Mouse (Mus musculus): ENCODE measurements around the gene Pus7l. TPM values are rescaled to one million over a fixed set of nuclear protein-coding genes. Genes with fewer than 3 reads are reported as not detected.

Pus7l gene
- 1 to 10 TPM; 2.0 to 2.1 TPM for total RNA-seq (2021)
- long read RNA-seq, experiment 1, transcript Pus7l-201 (9 exons, 2,840 nt): major isoform, 10 of 11 reads
- long read RNA-seq, experiment 1, partial matches to known transcripts: 1 of 11 reads
- long read RNA-seq, experiment 1, other reads (novel, unspliced or antisense): 0 of 11 reads
- long read RNA-seq, experiment 2, partial matches to known transcripts: 0 of 2 reads
- long read RNA-seq, experiment 2, other reads (novel, unspliced or antisense): 0 of 2 reads

DNA sequence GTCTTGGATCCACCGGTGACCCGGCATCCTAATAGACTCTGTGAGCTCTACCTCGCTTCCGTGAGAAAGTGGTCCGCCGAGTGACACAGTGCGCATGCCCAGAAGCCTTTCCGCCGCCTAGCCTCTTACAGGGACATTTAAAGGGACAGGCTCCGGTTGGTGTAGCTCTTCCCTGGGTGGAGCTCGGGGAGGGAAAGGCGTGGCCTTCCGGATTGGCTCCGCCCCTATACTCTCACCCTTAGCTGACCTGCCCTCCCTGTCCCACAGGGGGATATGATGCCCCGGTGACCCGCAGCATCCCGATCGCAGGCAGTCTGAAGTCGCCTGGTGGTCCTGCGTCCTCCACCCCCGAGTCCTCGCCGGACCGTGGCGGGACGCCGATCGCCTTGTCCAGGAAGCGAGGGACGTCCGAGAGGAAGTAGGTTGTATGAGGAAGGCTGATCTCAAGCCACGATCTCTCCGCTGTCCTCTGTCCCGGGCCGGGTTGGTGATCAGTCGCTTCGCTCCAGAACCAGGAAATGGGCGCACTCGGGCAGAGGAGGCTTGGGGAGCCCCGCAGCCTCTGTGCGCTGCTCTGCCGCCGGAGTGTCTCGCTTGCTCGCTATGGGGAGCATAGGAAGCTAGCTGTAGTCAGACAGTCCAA, at the start of gene Pus7l, which contains the start of gene Irak4:
Pus7l (minus strand) TSS at position 139 of the 643 bp plus-strand sequence.
Irak4 (plus strand) TSS at position 235 of the 643 bp plus-strand sequence.
- DNase-seq: peak; percentile 92

DNA sequence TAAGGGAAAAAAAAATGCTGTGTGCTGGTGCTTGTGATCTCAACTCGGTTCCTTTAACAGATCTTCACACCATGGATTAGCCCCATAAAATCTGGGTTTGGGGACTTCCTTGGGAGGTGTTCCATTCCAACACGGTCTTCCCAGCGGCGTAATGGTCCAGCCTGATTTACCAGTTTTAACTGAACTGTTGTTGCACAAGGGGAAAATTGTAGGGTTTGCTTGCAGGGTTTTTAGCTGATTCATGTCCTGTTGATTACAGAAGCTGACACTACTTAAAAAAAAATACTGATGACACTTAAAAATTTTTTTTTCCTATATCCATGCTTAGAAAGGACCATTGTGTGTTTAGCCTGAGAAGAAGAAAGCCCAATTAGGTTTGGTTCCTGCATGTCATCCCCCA, 48.0 kb upstream of the Pus7l start:
- DNase-seq: no peak

DNA sequence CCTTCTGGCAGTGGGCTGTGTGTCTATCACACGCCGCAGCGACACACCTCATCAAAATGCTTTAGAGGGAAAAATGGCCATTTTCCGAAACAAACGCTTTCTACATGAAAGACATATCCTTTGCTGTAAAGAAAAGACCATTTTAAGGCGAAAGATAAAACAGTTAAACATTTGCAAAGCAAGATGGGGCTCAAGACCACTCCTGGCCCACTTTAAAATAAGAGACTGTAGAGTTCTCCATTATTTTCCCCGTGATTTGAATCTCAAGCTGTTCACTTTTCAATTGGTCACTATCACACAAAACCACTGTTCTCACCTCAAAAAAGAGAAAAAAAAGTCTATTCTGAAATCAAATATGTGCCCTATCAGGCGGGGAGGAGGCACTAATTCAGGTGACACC, 46.7 kb upstream of the Pus7l start:
- DNase-seq: no peak

DNA sequence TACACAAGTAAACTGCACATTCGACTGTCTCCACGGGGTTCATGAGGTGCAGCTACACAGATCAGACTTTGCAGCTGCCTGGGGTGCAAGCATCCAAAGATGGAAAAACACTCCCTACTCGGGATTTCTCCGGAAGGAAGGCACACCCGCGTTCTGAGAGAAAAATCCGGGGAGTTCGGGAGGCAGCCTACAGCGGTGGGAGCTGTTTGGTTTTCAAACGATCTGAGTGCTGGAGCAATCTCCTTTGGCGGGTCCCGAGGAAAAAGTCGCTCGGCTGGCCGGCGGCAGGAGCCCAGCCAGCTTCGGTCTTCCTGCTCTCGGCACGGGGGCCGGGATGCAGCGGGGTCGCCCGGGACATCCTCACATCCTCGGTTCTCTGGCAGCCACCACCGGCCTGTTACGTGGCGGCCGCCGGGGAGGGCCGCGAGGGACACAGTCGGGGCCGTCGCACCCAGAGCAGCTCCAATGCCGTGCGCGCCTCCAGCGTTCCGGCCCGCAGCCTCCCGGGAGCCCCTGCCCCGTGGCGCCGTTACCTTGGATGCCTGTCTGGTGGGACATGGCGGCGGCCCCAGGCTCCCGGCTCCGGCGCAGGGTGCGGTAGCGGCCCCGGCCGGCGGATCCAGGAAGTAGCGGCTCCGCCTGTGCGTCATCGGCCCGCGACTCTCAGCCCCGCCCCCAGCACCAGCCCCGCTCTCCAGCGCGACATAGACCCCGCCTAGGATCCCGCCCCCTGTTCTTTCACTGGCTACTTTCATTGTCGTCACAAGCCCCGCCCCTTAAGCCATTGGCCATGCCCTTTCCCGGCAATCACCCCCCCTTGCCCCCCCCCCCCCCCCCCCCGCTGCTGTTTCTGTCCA, 46.1 kb upstream of the Pus7l start, which contains the start of gene Twf1:
Twf1 (minus strand) TSS at position 671 of the 857 bp plus-strand sequence.
- peak; percentile 99 for DNase-seq

DNA sequence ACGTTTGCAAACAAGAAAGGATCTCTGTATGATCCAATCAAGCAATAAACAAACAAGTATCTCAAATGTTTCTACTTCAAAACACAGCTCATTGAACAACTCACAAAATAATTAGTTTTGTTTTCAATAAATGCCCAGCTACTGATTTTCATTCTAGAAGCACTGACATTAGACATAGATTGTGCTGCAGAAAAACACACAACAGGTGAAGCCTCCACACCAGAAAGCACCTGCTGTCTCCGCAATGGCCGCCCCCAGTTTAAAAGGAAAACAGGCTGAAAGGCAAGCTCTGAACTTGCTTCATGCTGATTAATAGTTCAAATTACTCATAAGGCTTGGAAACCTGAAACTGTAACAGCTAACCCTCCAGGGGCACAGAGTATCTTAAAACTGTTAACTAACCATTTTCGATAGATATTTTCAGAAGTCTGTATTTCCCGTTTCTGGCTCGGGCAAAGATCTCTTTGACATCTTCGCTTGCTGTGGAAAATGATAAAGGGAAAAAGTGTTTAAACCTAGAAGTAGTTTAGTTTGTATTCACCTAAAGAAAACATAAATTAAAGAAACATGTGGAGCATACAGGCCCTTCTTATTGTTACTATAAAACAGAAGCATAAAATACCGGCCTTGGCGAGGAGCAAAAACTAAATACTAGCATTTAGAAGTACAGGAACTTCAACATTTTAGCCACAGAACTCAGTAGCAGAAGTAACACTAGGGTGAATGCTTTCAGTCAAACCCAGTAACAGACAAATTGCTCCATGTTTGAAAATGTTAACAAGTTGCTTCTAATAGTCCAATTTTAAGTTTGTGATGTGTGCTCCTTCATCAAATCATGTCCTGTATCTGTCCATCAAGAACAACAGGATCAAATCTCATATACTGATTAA, 44.7 kb upstream of the Pus7l start:
- no peak for DNase-seq

DNA sequence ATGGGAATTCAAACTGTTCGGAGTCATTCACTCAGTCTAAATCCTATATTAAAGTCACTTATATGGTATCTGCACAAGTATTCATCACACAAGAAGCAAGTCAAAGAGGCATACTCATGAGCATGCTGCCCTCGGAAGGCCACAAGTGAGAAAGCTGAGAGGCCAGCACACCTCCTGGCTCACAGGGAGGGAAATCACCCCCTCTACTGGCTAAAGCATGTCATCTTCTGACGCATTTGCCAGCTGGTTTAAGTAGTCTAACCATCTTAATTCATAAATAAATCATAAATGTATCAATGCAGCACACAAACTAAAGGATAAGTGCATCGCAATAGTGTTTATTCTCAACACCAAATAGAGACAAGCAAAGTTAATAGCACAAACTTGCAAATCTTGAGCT, 41.4 kb upstream of the Pus7l start:
- DNase-seq: no peak

DNA sequence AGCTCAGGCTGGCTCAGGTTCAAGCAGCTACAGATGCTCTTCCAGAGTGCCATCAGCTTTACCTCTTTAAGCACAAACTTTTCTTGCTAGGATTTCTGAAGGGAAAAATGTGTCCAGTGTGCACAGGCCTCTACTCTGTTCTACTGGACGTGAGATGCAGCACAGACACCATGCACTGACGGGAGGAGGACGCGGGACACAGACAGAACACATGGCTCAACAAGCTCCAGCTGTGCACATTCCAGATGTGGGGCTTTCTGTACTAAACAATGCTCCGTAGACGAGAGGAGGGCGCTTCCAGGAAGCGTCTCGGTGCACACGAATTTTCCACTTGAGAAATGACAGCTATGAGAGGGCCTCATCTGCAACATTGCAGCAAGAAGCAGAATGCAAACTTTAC, 39.8 kb upstream of the Pus7l start:
- no peak for DNase-seq

DNA sequence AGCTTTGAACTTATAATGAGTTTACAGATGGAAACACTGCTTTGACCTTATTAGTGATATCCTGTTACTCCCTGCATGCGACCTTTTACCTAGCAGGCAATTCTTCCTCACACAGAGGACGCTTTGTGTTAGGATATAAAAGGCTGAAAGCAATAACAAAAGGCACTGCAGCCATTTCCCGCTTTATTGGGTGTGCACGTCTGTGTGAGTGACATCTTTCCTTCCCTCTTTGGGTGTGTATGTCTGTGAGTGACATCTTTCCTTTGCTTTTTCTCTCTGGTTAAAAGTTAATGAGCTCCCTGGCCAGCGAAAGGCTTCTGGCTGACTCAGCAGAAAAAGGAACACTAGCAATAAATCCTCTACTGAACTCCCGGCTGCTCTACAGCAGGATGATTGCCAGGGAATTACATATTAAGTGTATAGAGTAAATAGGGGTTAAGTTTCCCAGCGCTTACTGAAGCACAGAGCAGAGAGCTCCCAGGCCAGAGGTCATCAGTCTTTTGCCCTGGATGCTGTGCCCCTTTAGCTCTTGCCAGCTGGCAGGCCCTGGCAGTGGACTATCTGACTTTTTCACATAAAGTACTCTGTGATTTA, 38.8 kb upstream of the Pus7l start:
- DNase-seq: no peak

DNA sequence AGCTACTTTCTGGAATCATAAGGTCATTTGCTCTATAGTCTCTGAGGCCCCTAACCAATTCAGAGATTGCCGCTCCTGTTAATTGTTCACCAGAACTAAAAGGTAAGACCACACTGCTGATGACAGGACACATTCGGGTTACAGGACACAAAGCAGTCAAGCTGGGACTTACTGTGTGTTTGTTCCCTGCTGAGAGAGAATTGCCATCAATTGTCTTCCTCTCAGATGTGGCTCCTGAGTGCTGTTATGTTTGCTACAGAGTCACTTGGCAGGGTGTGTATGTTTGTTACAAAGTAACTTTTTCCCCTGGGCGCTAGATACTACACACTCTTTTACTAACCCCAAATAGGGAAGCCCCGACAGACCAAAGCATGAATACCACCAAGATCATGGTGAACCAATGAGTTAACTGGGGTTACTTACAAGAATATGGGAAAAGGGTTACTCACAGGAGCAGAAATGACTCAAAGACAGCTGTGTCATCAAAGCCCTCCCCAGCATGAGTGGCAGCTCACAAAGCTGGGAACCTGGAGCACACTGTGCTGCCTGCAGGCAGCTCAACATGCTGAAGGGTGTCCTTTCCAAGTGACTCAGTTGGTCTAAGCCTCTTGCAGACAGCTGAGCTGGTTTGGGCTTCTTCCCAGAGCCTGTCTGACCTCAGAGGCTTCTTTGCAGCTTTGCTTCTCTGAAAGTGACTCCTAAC, 31.4 kb upstream of the Pus7l start:
- no peak for DNase-seq

DNA sequence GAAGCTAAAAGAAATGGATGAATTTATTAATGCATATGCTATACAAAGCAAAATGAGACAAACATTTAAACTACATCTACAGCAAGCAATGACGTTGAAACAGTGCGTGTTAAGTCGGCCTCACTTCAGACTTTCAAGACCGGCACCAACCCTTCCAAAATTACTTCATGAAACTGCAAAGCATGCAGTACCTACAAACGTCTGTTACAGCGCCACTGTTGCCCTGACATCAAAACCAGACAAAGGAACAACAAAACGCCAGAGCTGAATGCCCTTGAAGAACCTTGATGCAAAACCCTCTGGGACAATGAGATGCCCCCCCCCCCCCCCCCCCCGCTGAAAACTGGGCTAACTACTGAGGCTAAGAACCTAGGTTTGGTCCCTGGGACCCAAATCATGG, 29.4 kb upstream of the Pus7l start:
- no peak for DNase-seq

DNA sequence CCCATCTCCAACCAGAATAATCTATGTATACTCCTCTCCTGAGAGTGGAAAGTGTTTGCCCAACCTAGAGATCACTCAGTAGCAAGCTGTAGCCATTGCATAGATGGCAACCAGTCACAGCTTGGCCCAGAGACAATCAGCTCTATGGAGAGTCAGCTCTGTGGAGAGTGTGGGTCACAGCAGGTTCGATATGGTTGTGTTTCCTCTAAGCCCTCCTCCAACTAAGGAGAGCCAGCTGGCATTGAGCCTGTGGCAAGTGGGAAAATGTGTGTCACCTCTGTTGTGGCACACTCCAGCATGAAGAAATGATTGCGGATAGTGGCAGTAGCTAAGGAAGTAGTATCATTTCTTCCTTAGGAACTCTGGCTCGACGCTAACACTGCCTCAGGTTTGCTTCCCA, 28.2 kb upstream of the Pus7l start:
- DNase-seq: no peak

DNA sequence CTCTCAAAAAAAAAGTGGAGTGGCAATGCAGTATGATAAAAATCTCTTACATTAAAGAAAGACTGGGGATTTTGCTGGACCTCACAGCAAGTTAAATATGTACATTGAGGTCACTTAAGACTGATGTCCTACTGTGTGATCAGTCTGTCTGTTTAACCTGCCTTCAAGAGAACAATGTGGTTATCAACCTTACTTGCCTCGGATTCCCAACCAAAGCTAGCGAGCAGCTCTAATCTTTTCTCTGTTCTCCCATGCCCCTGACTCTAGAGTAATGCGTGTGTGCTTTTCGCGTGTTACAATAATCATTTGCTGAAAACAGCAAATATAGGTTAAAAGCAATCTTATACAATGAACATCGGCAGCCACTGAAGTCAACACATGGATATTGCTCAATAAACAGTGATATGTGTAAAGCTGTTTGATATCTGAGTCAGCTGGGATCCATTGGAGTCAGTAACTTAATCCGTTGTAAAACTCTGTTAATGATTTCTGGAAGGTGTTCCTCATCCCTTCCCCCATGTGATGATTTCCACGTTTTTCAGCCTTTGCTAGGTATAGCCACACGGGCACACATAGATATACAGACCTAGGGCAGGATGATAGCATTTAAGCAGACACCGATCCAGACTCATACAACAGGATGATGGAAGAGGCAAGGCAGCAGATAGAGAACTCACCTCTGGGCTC, 25.3 kb upstream of the Pus7l start:
- DNase-seq: no peak

DNA sequence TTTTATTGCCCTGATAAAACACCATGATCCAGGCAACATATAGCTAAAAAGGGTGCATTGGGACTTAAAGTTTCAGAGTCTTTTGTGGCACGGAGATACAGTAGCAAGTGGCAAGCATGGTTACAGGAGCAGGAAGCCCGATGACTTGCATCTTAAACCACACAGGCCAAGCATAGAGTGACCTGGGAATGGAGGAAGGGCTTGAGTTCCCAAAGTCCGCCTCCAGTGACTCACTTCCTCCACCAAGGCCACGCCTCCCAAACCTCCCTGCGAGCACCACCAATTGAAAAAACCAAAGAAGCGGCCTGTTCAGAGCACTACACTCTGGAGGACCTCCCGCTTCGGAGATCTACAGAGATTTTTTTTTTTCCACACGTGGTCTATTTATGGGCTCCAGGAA, 22.5 kb upstream of the Pus7l start:
- DNase-seq: no peak

DNA sequence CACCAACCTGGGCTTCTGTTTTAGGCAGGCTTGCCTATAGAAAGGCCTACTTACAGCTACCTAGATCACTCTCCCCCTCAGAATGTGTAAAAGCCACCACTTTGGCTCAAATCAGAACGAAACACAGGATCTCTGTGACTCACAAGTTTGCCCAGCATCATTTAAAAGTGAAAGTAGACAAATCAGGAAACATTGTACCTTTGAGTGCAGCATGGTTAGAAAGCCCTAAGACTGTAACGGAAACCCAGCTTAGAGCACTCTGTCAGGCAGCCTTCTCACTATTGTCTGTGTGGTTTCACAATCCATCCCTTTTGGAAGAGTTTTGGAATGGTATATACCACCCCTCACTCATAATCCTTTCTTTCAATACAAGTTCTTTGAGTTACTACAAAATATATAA, 21.6 kb upstream of the Pus7l start:
- DNase-seq: no peak

DNA sequence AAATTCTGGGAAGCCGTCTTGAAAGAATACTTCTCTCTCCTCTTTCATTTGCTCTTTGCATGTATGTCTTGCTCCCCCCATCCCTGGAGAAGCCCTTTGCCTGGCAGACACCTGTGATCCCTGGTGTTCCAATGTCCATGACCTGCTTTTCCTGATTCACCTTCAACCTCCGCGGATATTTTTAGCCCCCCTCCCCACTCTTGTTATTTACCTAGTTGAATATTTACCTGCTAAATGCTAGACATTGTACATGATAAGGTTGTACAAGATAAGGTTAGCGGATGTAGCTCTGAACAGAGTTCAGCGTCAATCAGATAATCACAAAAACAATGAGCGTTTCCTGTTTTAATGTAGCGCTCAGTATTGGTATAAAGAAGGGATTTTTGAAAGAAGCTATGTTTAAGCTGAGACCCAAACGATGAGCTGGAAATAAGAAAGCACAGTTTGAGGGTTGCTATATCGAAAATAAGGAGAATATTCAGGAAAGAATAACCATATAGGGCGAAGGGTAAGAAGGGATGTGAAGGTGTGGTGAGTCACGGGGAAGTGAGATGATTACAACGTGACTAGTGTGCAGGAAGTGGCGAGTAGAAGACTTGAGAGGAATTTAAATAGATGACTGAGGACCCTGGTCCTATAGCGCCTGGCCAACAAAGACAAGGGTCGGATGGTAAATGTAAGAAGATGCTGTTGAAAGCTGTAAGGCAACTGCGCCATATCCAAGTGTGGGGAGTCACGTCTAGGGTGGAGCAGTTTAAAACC, 15.7 kb upstream of the Pus7l start:
- DNase-seq: no peak

DNA sequence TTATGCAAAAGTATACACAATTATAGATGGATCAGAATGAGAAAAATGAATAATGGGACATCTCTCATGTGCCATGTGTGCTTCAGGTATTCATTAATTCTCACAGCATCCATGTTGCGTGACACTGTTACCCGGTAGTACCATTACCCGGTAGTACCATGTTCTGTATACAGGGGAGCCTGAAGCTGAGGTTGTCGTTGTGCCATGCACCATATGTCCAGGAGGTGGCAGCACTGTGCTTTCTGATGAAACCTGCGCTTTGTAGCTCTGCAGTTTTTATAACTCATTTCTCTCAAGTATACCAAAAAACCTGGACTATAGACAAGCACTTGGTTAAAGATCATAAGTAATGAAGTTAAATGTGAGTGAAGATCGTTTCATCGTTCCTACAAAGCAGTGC, 14.1 kb upstream of the Pus7l start:
- peak; percentile 89 for DNase-seq

DNA sequence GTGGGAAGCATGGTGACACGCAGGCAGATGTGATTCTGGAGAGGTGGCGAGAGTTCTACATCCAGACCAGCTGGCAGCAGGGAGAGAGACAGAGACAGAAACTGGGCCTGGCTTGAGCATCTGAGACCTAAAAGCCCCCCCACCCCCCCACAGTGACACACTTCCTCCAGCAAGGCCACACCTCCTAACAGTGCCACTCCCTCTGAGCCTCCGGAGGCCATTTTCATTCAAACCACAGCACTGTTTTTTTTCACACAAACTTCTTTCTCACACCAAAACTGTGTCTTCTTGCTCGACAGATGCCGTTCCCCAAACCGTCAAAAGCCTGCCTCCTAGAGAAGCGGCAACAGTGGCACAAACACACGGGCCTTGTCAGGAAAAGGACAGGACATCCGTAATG, 10.2 kb upstream of the Pus7l start:
- DNase-seq: no peak

DNA sequence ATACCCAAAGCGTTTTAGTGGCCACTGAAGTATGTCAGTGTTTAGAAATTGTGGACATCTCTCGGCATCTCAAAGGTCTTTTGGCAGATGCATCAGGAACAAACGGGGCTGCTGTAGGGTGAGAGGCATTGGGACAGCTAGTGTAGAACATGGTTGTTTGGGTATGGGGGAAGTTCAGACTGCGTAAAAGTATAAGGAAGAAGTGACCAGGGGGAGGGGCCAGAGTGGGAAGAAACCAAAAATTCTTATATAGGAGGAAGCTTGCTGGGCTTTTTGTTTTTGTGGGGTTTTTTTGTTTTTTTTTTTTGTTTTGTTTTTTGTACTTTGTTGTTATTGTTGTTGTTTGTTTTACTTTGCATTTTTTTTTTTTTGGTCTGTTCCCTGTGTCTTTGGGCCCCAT, 1.5 kb upstream of the Pus7l start:
- DNase-seq: no peak

DNA sequence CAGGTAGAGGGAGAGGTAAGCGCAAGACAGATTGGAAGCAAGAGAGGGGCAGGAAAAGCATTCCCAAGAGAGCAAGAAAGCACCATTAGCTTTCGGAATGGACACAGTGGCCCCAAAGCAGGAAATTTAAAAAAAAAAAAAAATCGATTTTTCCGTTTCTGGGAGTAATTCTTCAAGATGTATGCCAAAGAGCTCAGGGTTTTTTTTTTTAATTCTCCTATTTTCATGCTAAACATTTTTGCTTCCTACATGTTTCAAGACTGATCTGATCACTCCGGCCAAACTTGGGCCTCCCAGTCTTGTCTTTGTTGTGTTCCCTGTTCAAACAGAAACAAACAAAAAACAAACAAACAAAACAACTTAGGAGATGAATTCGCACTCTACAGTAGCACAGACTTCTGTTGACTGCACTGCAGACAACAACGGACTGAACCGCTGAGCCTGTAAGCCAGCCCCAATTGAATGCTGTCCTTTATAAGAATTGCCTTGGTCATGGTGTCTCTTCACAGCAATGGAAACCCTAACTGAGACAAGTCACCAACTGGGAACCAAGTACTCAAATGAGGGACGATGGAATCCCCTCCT, 797 bp upstream of the Pus7l start:
- DNase-seq: no peak
